ENCODE assay signal across 22 mouse cellular contexts in genomic region chr19:57943308-57943707, GRCm38 (mm10).
DNase-seq lines count a peak whose midpoint lies in the region; ATAC-seq and TF ChIP-seq lines count a peak whose summit lies in the region.
"Had no signal": no experiment of that assay in that cellular context is flagged by ENCODE, and none has a peak within 500 bp of the region (broad histone marks: within the 10 kb centered on the region; RNA-seq: fewer than 3 reads in every experiment).

No protein-coding gene starts in this region.

- peak; percentile 61 for ATAC-seq in intestine, postnatal 0 days
- no peak for ATAC-seq in intestine, embryonic 15.5 days
- ATAC-seq in midbrain, embryonic 11.5 days (ENCODE audit: low FRiP score): no peak
- ATAC-seq in midbrain, embryonic 16.5 days: no peak
- ATAC-seq in stomach, postnatal 0 days (ENCODE audit: low FRiP score, low TSS enrichment): 0 out of 2 replicates have a peak, but pooled peaks have one; percentile 53
- ATAC-seq: activated CD4-positive, CD25-positive, alpha-beta regulatory T cell, adult 4 months; CD4-positive, CD25-positive, alpha-beta regulatory T cell, adult 4 months; Patski had no signal

- DNase-seq in heart, adult 11 months: peak; percentile 53
- DNase-seq in heart, postnatal 4 days: no peak
- peak; percentile 75 for DNase-seq in midbrain, embryonic 11.5 days (ENCODE audit: low spot score, missing footprints)
- no peak for DNase-seq in stomach, postnatal 0 days (ENCODE audit: low spot score)
- DNase-seq in right cerebral cortex, postnatal 25 days: no peak
- DNase-seq: adrenal gland, adult 2 months; adrenal gland, adult 8-10 months; adrenal gland, postnatal 10 days; adrenal gland, postnatal 14 days; adrenal gland, postnatal 25 days; adrenal gland, postnatal 36 days; B cell, adult 2 months; cerebellum, adult 11 months; cerebellum, adult 11-12 months had no signal

- H3K4me2 ChIP-seq in intestine, postnatal 0 days (replicated peaks; ENCODE audit: low read depth): no peak overlapping the region
- no peak overlapping the region for H3K4me2 ChIP-seq in intestine, embryonic 15.5 days (replicated peaks)
- H3K4me2 ChIP-seq in midbrain, embryonic 11.5 days: no peak overlapping the region
- H3K4me2 ChIP-seq in midbrain, embryonic 16.5 days (ENCODE audit: low read length): no peak overlapping the region
- H3K4me2 ChIP-seq in stomach, postnatal 0 days (replicated peaks; ENCODE audit: low read depth): no peak overlapping the region

- TF ChIP-seq CTCF in intestine, postnatal 0 days (IDR thresholded peaks at IDR 0.05; ENCODE audit: low read depth): no peak
- TF ChIP-seq CTCF in stomach, postnatal 0 days (IDR thresholded peaks at IDR 0.05; ENCODE audit: low read depth): no peak

- H3K4me1 ChIP-seq in intestine, postnatal 0 days (replicated peaks; ENCODE audit: control insufficient read depth, insufficient read depth, low read length): no peaks in the 10 kb centered on the region
- no peaks in the 10 kb centered on the region for H3K4me1 ChIP-seq in intestine, embryonic 15.5 days (replicated peaks)
- no peaks in the 10 kb centered on the region for H3K4me1 ChIP-seq in midbrain, embryonic 11.5 days (ENCODE audit: control insufficient read depth, insufficient read depth, low read length)
- H3K4me1 ChIP-seq in midbrain, embryonic 16.5 days (ENCODE audit: control insufficient read depth, insufficient read depth, low read length): peaks cover 6% of the 10 kb centered on the region
- H3K4me1 ChIP-seq in stomach, postnatal 0 days (replicated peaks; ENCODE audit: control insufficient read depth, insufficient read depth): no peaks in the 10 kb centered on the region

- H3K4me3 ChIP-seq in intestine, postnatal 0 days (ENCODE audit: low read depth, low read length): no peak overlapping the region
- H3K4me3 ChIP-seq in intestine, embryonic 15.5 days (replicated peaks): no peak overlapping the region
- H3K4me3 ChIP-seq in midbrain, embryonic 11.5 days (ENCODE audit: low read depth, low read length): no peak overlapping the region
- H3K4me3 ChIP-seq in midbrain, embryonic 16.5 days (ENCODE audit: low read depth, low read length): no peak overlapping the region
- no peak overlapping the region for H3K4me3 ChIP-seq in stomach, postnatal 0 days (ENCODE audit: low read depth, low read length)

- H3K27ac ChIP-seq in intestine, postnatal 0 days (ENCODE audit: low read depth, low read length): no peak overlapping the region
- H3K27ac ChIP-seq in intestine, embryonic 15.5 days: no peak overlapping the region
- H3K27ac ChIP-seq in midbrain, embryonic 11.5 days (ENCODE audit: low read depth, low read length): no peak overlapping the region
- no peak overlapping the region for H3K27ac ChIP-seq in midbrain, embryonic 16.5 days (ENCODE audit: low read length)
- H3K27ac ChIP-seq in stomach, postnatal 0 days (replicated peaks): no peak overlapping the region

- no peaks in the 10 kb centered on the region for H3K9me3 ChIP-seq in intestine, postnatal 0 days (ENCODE audit: control insufficient read depth)
- no peaks in the 10 kb centered on the region for H3K9me3 ChIP-seq in intestine, embryonic 15.5 days
- no peaks in the 10 kb centered on the region for H3K9me3 ChIP-seq in midbrain, embryonic 11.5 days (ENCODE audit: control insufficient read depth, low read length)
- no peaks in the 10 kb centered on the region for H3K9me3 ChIP-seq in midbrain, embryonic 16.5 days (replicated peaks; ENCODE audit: control insufficient read depth, low read length, poor library complexity, severe bottlenecking)
- H3K9me3 ChIP-seq in stomach, postnatal 0 days (ENCODE audit: control insufficient read depth, low read length): no peaks in the 10 kb centered on the region

- H3K36me3 ChIP-seq in intestine, postnatal 0 days (ENCODE audit: control insufficient read depth, insufficient read depth): no peaks in the 10 kb centered on the region
- H3K36me3 ChIP-seq in intestine, embryonic 15.5 days: no peaks in the 10 kb centered on the region
- no peaks in the 10 kb centered on the region for H3K36me3 ChIP-seq in midbrain, embryonic 11.5 days (ENCODE audit: control insufficient read depth, insufficient read depth, low read length)
- H3K36me3 ChIP-seq in midbrain, embryonic 16.5 days (ENCODE audit: control insufficient read depth, insufficient read depth, low read length): no peaks in the 10 kb centered on the region
- H3K36me3 ChIP-seq in stomach, postnatal 0 days (ENCODE audit: control insufficient read depth, insufficient read depth, low read length): no peaks in the 10 kb centered on the region
- H3K36me3 ChIP-seq: G1E had no signal

- 37% methylated on average over 2 of the region's 2 CpGs for WGBS in intestine, postnatal 0 days
- 49% methylated on average over 2 of the region's 2 CpGs for WGBS in intestine, embryonic 15.5 days
- 74% methylated on average over 2 of the region's 2 CpGs for WGBS in midbrain, embryonic 11.5 days
- WGBS in midbrain, embryonic 16.5 days: 66% methylated on average over 2 of the region's 2 CpGs
- WGBS in stomach, postnatal 0 days: 54% methylated on average over 2 of the region's 2 CpGs

- no peaks in the 10 kb centered on the region for H3K27me3 ChIP-seq in intestine, postnatal 0 days (replicated peaks; ENCODE audit: control insufficient read depth, insufficient read depth, low read length)
- H3K27me3 ChIP-seq in intestine, embryonic 15.5 days (replicated peaks): no peaks in the 10 kb centered on the region
- H3K27me3 ChIP-seq in midbrain, embryonic 11.5 days (ENCODE audit: control insufficient read depth, insufficient read depth, low read length): no peaks in the 10 kb centered on the region
- H3K27me3 ChIP-seq in midbrain, embryonic 16.5 days (ENCODE audit: control insufficient read depth, insufficient read depth, low read depth, low read length): no peaks in the 10 kb centered on the region
- H3K27me3 ChIP-seq in stomach, postnatal 0 days (ENCODE audit: control insufficient read depth, insufficient read depth, low read length): no peaks in the 10 kb centered on the region
- H3K27me3 ChIP-seq: CH12.LX, Patski had no signal

- H3K9ac ChIP-seq in intestine, postnatal 0 days (ENCODE audit: low read depth, low read length): no peak overlapping the region
- H3K9ac ChIP-seq in intestine, embryonic 15.5 days: no peak overlapping the region
- no peak overlapping the region for H3K9ac ChIP-seq in midbrain, embryonic 11.5 days (ENCODE audit: low read length)
- H3K9ac ChIP-seq in midbrain, embryonic 16.5 days (ENCODE audit: low read depth, low read length): no peak overlapping the region
- no peak overlapping the region for H3K9ac ChIP-seq in stomach, postnatal 0 days (ENCODE audit: low read length)

- TF ChIP-seq EP300 in stomach, postnatal 0 days (optimal IDR thresholded peaks at IDR 0.05): no peak

Comparison
In these comparisons a context has a peak if more than half of its experiments do, and no peak if none do; other contexts are left out.
1. DNase-seq: peak in heart, adult 11 months (single experiment) and midbrain, embryonic 11.5 days (single experiment); none in heart, postnatal 4 days (single experiment), stomach, postnatal 0 days (single experiment) and right cerebral cortex, postnatal 25 days (single experiment).
2. ATAC-seq: peak in intestine, postnatal 0 days (single experiment) and stomach, postnatal 0 days (single experiment); none in intestine, embryonic 15.5 days (single experiment), midbrain, embryonic 11.5 days (single experiment) and midbrain, embryonic 16.5 days (single experiment).